Mouse (Mus musculus) CH12F3 (cell line): ENCODE measurements around the gene Pde4b.

Source experiments
- in situ Hi-C: fragments of 300-500 bp; cut with MboI; formaldehyde crosslinking; loops from 2 replicates; pipeline ENCODE4 v1.14.3; 2020; ENCODE audit warnings: low sequenced_read_pairs

Gene Pde4b

GRCm38 (mm10) chr4:102629621-102630020, 542.3 kb downstream of the Pde4b start:
- in situ Hi-C loops: no loop called here

GRCm38 (mm10) chr4:102630261-102630660, 542.9 kb downstream of the Pde4b start:
- in situ Hi-C loops: no loop called here

GRCm38 (mm10) chr4:102631624-102632023, 544.3 kb downstream of the Pde4b start:
- in situ Hi-C loops: no loop called here

GRCm38 (mm10) chr4:102633241-102633640, 545.9 kb downstream of the Pde4b start:
- in situ Hi-C loops: no loop called here

- in situ Hi-C loops: no loop called here
These were observed 547.9 kb downstream of the Pde4b start for GRCm38 (mm10) chr4:102635258-102635657.

GRCm38 (mm10) chr4:102635944-102636343, 548.6 kb downstream of the Pde4b start:
- in situ Hi-C loops: no loop called here

- in situ Hi-C loops: no loop called here
These were observed 550.1 kb downstream of the Pde4b start for GRCm38 (mm10) chr4:102637348-102637910.

- in situ Hi-C loops: no loop called here
These were observed 553.6 kb downstream of the Pde4b start for GRCm38 (mm10) chr4:102640942-102641341.

- in situ Hi-C loops: no loop called here
These were observed 556.7 kb downstream of the Pde4b start for GRCm38 (mm10) chr4:102644062-102644461.

GRCm38 (mm10) chr4:102647056-102647455, 559.7 kb downstream of the Pde4b start:
- in situ Hi-C loops: no loop called here

- in situ Hi-C loops: loop anchor here (5.0 to 10.0 kb wide), 2 partner anchors 163 to 431 kb away; no protein-coding TSS in a partner anchor
These were observed 568.0 kb downstream of the Pde4b start for GRCm38 (mm10) chr4:102655331-102655730.

- in situ Hi-C loops: loop anchor here (5.0 to 10.0 kb wide), 2 partner anchors 164 to 432 kb away; no protein-coding TSS in a partner anchor
These were observed 569.2 kb downstream of the Pde4b start for GRCm38 (mm10) chr4:102656494-102657036.
